Mouse (Mus musculus) thymus, adult 2 months (tissue): ENCODE data around the gene Hist1h3a. TPM values are rescaled to one million over a fixed set of nuclear protein-coding genes. Genes with fewer than 3 reads are reported as not detected.
"Not testable (repeated sequence)": the region's sequence is repeated elsewhere in the genome, so short reads cannot be mapped to it uniquely, and the experiment has no call there.

Experiments
- DNase-seq: peaks from one replicate; pipeline ENCODE4 v3.0.0; 2021
- H3K27ac ChIP-seq: fragments of 200-500 bp; 2 replicates; pipeline ENCODE4 v1.5.1; 2012; ENCODE audit warnings: low read length, control low read depth; ENCODE audit not compliant: control insufficient read depth, insufficient read depth
- H3K27me3 ChIP-seq: fragments of 200-500 bp; 2 replicates; pipeline ENCODE4 v1.6.1; 2012; ENCODE audit warnings: mild to moderate bottlenecking, low read length, moderate library complexity, mixed read lengths; ENCODE audit not compliant: control insufficient read depth, insufficient read depth
- H3K36me3 ChIP-seq: fragments of 200-500 bp; 2 replicates; pipeline ENCODE4 v1.6.1; 2012; ENCODE audit warnings: mild to moderate bottlenecking, low read length, moderate library complexity; ENCODE audit not compliant: control insufficient read depth, insufficient read depth
- H3K4me1 ChIP-seq: fragments of 200-500 bp; replicated peaks from 2 replicates; pipeline ENCODE4 v1.6.1; 2012; ENCODE audit warnings: low read length; ENCODE audit not compliant: control insufficient read depth, insufficient read depth
- H3K4me3 ChIP-seq: fragments of 200-500 bp; 2 replicates; pipeline ENCODE4 v1.5.1; 2012; ENCODE audit warnings: mild to moderate bottlenecking, low read length, control low read depth, moderate library complexity; ENCODE audit not compliant: control insufficient read depth, insufficient read depth
- CTCF ChIP-seq: fragments of 200-500 bp; IDR thresholded peaks from 2 replicates; pipeline ENCODE4 v1.5.1; 2012; ENCODE audit warnings: mild to moderate bottlenecking, control low read depth, low read length, moderate library complexity, borderline replicate concordance; ENCODE audit not compliant: control insufficient read depth, poor library complexity, insufficient read depth; ENCODE audit errors: extremely low read depth
- POLR2A ChIP-seq: fragments of 200-500 bp; IDR thresholded peaks from 2 replicates; pipeline ENCODE4 v1.6.1; 2012; ENCODE audit warnings: mild to moderate bottlenecking, low read length, control low read depth, moderate library complexity; ENCODE audit not compliant: control insufficient read depth, poor library complexity, insufficient read depth; ENCODE audit errors: extremely low read depth
- WGBS: fragments of 180-500 bp; shearing (Covaris S2); methylation state at CpG from one replicate; pipeline ENCODE4 v1.1.7; 2018; 5-methylcytosine and 5-hydroxymethylcytosine counted together
- polyA plus RNA-seq: library from polyadenylated mRNA; depleted of rRNA; stranded (reverse); fragments of >200 nt; gene quantifications from 2 replicates; pipeline ENCODE4 v1.2.3, GENCODE M21; 2012

Hist1h3a gene
- polyA plus RNA-seq, 1 experiment: 348 TPM

GRCm38 (mm10) chr13:23729706-23730105 lies 32.5 kb downstream of the Hist1h3a start:
- TF ChIP-seq CTCF: no peak
- TF ChIP-seq POLR2A: no peak
- Histone ChIP-seq H3K4me1 (peaks cover 18% of the 10 kb centered on the region), H3K27me3 (no peaks in the 10 kb centered on the region), H3K4me3 (no peak overlapping the region), H3K27ac (peak overlapping the region; percentile 53; the same call in 1 of the 2 replicates), H3K36me3 (no peaks in the 10 kb centered on the region)
- WGBS: 96% methylated on average over 5 of the region's 5 CpGs
- no peak for DNase-seq

- peak overlapping the region; percentile 53 for H3K27ac ChIP-seq
- no peak overlapping the region for H3K4me3 ChIP-seq
- no peaks in the 10 kb centered on the region for H3K36me3 ChIP-seq
- DNase-seq: no peak
- 18% methylated on average over 9 of the region's 9 CpGs for WGBS
- TF ChIP-seq CTCF: no peak
- H3K27me3 ChIP-seq: no peaks in the 10 kb centered on the region
- peaks cover 18% of the 10 kb centered on the region for H3K4me1 ChIP-seq
Observed at GRCm38 (mm10) chr13:23729192-23729525, 33.0 kb downstream of the Hist1h3a start.

- 81% methylated on average over 18 of the region's 18 CpGs for WGBS
- DNase-seq: no peak
- Histone ChIP-seq H3K36me3 (no peaks in the 10 kb centered on the region), H3K4me3 (no peak overlapping the region), H3K27me3 (no peaks in the 10 kb centered on the region), H3K4me1 (peaks cover 18% of the 10 kb centered on the region), H3K27ac (peak overlapping the region; percentile 4; the same call in 1 of the 2 replicates)
- TF ChIP-seq POLR2A: no peak
- no peak for TF ChIP-seq CTCF
Observed at GRCm38 (mm10) chr13:23728472-23729191, 33.6 kb downstream of the Hist1h3a start.

GRCm38 (mm10) chr13:23725213-23725612 lies 37.0 kb downstream of the Hist1h3a start:
- Histone ChIP-seq H3K4me3 (no peak overlapping the region), H3K36me3 (no peaks in the 10 kb centered on the region), H3K27ac (no peak overlapping the region), H3K27me3 (no peaks in the 10 kb centered on the region), H3K4me1 (peaks cover 18% of the 10 kb centered on the region)
- WGBS: 86% methylated on average over 1 of the region's 1 CpGs
- TF ChIP-seq CTCF: no peak
- no peak for TF ChIP-seq POLR2A
- no peak for DNase-seq

- DNase-seq: no peak
- over 99% methylated on average over 4 of the region's 4 CpGs for whole genome bisulfite sequencing
- Histone ChIP-seq H3K27me3 (no peaks in the 10 kb centered on the region), H3K4me3 (no peak overlapping the region), H3K27ac (no peak overlapping the region), H3K36me3 (no peaks in the 10 kb centered on the region), H3K4me1 (peaks cover 10% of the 10 kb centered on the region)
- no peak for TF ChIP-seq POLR2A
- no peak for TF ChIP-seq CTCF
Observed at GRCm38 (mm10) chr13:23724239-23724638, 37.9 kb downstream of the Hist1h3a start.

- not testable (repeated sequence) for H3K27ac ChIP-seq, H3K4me3 ChIP-seq, H3K4me1 ChIP-seq, H3K27me3 ChIP-seq, DNase-seq, H3K36me3 ChIP-seq
- 45% methylated on average over 2 of the region's 2 CpGs for WGBS
Observed at GRCm38 (mm10) chr13:23717593-23718245, 44.5 kb downstream of the Hist1h3a start.

- no peak for TF ChIP-seq POLR2A
- TF ChIP-seq CTCF: no peak
- no peak for DNase-seq
- WGBS: 72% methylated on average over 11 of the region's 11 CpGs
- no peak overlapping the region for H3K27ac ChIP-seq
- no peak overlapping the region for H3K4me3 ChIP-seq
- H3K4me1 ChIP-seq: no peaks in the 10 kb centered on the region; the same call in 1 of the 2 replicates
- no peaks in the 10 kb centered on the region for H3K27me3 ChIP-seq
- H3K36me3 ChIP-seq: no peaks in the 10 kb centered on the region
Observed at GRCm38 (mm10) chr13:23717176-23717575, 45.0 kb downstream of the Hist1h3a start.
